Mouse (Mus musculus): Measurements from ENCODE around the gene Rbbp4. TPM values are rescaled to one million over a fixed set of nuclear protein-coding genes. Genes with fewer than 3 reads are reported as not detected.

The Rbbp4 gene
- 522 and 529 TPM in 2 replicates for polyA plus RNA-seq (2016; fragmentation: Nextera tagmentation; extraction: Ambion mirVana)

DNA sequence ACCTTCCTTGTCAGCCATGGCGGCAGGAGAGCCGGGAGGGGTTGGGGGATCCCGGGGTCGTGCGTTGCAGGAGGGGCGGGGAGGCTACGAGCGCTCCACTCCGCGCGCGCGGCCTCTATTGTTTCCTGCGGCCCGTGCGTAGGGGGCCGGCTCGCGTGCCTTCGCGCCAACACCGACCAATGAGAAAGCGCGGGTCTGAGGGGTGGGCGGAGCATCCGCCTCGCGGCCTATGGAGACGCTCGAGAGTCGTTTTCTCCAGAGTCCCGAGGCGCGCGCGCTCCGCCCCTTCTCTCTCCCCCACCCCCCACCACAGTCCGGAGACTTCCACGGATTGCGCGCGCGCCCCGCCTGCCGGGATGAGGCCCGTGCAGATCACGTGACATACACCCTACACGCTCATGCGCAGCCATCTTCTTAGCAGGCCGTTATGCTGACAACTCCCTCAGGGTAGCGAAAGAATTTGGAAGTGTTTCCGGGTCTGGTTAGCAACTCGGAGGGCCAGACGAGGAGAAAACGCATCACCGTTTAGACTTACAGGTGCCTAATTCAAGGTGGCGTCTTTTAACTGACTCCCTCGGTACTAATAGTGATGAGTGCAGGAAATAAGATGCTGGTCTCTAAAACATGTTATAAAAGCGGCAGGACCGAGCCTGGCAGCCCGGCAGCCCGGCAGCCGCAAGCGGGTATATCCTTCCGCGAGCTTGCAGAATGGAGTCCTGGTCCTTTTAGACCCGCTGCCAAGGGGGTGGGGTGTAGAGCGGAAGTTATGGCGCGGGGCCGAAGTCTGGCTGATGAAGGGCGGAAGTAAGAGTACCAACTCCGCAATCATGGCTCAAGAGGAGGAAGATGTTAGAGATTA lies at the start of gene Rbbp4, which contains the start of gene Zbtb8os:
Gene Rbbp4 (minus strand): TSS at position 155 of the 859 bp plus-strand sequence.
Gene Zbtb8os (plus strand): TSS at position 480 of the 859 bp plus-strand sequence.
- under 1% methylated on average over 72 of the region's 73 CpGs for WGBS
- no peaks in the 10 kb centered on the region for H3K9me3 ChIP-seq (replicated peaks)
- peak within 1 kb of the TSS; percentile 99 for H3K27ac ChIP-seq (replicated peaks)
- DNase-seq (ENCODE audit: low spot score) = peak; percentile 99
- peak within 1 kb of the TSS; percentile 97 for H3K4me3 ChIP-seq
- H3K4me1 ChIP-seq = peaks cover 51% of the 10 kb centered on the region
- H3K27me3 ChIP-seq (ENCODE audit: low read depth, poor library complexity, severe bottlenecking) = no peaks in the 10 kb centered on the region
- peaks cover 36% of the 10 kb centered on the region for H3K36me3 ChIP-seq

DNA sequence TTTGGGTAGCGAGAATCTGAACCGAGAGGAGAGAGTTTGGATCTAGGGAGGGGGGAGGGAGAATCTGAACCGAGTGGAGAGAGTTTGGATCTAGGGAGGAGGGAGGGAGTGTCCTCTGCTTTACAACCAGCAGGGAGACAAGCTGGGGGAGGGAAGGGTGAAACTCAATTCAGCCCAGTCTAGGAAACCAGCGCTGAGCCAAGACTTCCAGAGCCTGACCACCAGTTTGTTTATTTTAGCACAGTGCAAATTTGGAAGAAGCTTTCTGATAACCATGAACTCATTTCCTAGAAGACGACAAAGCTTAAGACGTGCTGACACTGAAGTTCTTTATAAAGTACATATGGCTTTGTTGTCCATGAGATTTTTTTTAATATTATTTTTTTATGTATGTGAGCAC lies 49.3 kb upstream of the Rbbp4 start:
- Histone ChIP-seq H3K4me3 (no peak overlapping the region), H3K27me3 (ENCODE audit: low read depth, poor library complexity, severe bottlenecking) (peaks cover 7% of the 10 kb centered on the region), H3K4me1 (peaks cover 11% of the 10 kb centered on the region), H3K27ac (replicated peaks) (no peak overlapping the region), H3K9me3 (replicated peaks) (no peaks in the 10 kb centered on the region), H3K36me3 (no peaks in the 10 kb centered on the region)
- 47% methylated on average over 6 of the region's 6 CpGs for WGBS
- no peak for DNase-seq (ENCODE audit: low spot score)

DNA sequence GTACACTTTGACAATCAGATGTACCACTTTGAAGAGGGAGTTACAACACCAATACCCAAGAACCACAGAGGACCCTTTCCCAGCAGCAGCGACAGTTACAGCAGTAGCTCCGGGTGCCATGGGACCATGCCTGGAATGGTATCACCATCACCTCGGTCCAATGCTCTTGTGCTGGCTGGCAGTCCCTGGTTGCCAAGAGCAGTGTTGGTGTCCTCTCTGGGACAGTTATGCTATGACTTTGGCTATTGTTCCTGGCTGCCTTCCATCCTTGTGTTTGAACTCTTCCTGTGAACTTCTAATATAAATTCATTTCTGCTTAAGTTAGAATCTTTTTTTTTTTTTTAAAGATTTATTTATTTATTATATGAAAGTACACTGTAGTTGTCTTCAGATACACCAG lies 48.4 kb upstream of the Rbbp4 start:
- Histone ChIP-seq H3K4me1 (peaks cover 7% of the 10 kb centered on the region), H3K4me3 (no peak overlapping the region), H3K9me3 (replicated peaks) (no peaks in the 10 kb centered on the region), H3K27me3 (ENCODE audit: low read depth, poor library complexity, severe bottlenecking) (peaks cover 15% of the 10 kb centered on the region), H3K27ac (replicated peaks) (no peak overlapping the region), H3K36me3 (no peaks in the 10 kb centered on the region)
- WGBS = 94% methylated on average over 3 of the region's 3 CpGs
- DNase-seq (ENCODE audit: low spot score) = no peak

DNA sequence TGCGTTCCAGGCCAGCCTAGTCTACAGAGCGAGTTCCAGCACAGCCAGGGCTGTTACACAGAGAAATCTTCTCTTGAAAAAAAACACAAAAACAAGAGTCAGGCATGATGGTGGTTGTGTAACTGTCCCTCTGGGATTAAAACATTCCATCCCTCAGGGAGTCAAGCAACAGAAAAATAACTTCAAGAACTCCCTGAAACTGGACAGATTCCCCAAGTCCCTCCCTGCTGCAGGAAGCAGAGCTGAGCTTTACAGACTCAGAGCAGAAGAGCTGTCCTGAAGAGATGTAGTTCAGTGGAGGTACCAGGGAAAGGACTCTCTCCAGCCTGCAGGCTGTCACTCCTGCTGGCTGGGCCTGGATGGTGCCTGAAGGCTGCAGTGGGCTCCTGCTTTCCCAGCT lies 47.3 kb upstream of the Rbbp4 start:
- Histone ChIP-seq H3K36me3 (no peaks in the 10 kb centered on the region), H3K4me1 (peaks cover 7% of the 10 kb centered on the region), H3K9me3 (replicated peaks) (no peaks in the 10 kb centered on the region), H3K27me3 (ENCODE audit: low read depth, poor library complexity, severe bottlenecking) (peaks cover 26% of the 10 kb centered on the region), H3K27ac (replicated peaks) (no peak overlapping the region), H3K4me3 (no peak overlapping the region)
- DNase-seq (ENCODE audit: low spot score) = no peak
- 94% methylated on average over 2 of the region's 2 CpGs for WGBS

DNA sequence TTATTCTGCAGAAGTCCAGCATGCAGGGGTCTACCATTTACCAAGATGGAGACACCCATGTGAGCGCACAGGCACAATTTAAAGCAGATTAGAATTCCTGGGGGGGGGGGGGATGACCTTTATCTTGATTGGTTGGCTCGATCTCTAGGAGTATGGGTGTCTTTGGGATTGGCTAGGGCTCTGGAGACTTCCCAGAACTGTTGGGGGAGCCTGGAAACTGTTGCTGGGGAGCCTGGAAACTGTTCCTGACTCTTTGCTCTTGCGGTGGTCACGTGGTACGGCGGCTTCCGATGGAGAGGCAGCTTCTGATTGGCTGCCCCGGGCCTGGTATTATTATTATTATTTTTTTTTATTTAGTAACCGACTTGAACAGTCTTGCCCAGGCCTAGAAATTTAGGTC lies 46.9 kb upstream of the Rbbp4 start:
- H3K27me3 ChIP-seq (ENCODE audit: low read depth, poor library complexity, severe bottlenecking) = peaks cover 31% of the 10 kb centered on the region
- WGBS = 92% methylated on average over 9 of the region's 9 CpGs
- H3K27ac ChIP-seq (replicated peaks) = no peak overlapping the region
- no peaks in the 10 kb centered on the region for H3K36me3 ChIP-seq
- peaks cover 9% of the 10 kb centered on the region for H3K4me1 ChIP-seq
- no peaks in the 10 kb centered on the region for H3K9me3 ChIP-seq (replicated peaks)
- DNase-seq (ENCODE audit: low spot score) = no peak
- H3K4me3 ChIP-seq = no peak overlapping the region

DNA sequence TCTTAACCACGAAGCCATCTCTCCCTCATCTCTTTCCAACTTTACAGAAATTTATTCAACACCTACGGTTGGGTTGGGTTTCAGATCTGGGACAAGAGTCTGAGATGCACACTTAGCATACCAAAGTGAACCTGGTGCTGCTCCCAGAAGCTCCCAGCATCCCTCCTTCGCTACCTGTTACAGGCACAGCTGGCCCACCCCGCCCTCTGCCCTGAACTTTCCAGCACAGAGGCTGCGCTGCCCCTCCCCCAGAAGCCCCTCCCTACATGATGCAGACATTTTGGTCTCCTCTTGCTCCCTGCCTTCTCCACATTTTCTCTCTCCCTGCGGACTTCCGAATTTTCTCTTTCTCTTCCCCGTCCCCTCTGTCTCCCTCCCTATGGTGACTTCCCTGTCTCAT lies 46.0 kb upstream of the Rbbp4 start:
- Histone ChIP-seq H3K9me3 (replicated peaks) (no peaks in the 10 kb centered on the region), H3K27me3 (ENCODE audit: low read depth, poor library complexity, severe bottlenecking) (peaks cover 40% of the 10 kb centered on the region), H3K4me1 (peaks cover 15% of the 10 kb centered on the region), H3K27ac (replicated peaks) (no peak overlapping the region), H3K4me3 (no peak overlapping the region), H3K36me3 (no peaks in the 10 kb centered on the region)
- WGBS = 75% methylated on average over 8 of the region's 8 CpGs
- DNase-seq (ENCODE audit: low spot score) = no peak

DNA sequence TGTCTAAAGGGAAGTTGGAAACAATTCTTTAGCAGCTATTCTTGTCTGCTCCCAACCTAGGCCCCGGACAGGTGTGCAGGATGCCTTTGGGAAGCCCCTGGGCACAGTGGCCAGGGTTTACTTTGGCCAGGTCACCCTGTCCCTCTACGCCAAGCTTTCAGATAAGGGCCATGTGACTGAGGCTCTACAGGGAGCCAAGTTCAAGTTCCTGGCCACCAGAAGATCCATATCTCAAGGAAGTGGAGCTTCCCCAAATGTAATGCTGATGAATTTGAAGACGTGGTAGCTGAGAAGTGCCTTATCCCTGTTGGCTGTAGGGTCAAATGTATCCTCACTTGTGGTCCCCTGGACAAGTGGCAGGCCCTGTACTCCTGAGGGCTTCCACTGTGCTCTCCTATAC lies 44.6 kb upstream of the Rbbp4 start:
- Histone ChIP-seq H3K36me3 (no peaks in the 10 kb centered on the region), H3K4me1 (peaks cover 22% of the 10 kb centered on the region), H3K27me3 (ENCODE audit: low read depth, poor library complexity, severe bottlenecking) (peaks cover 53% of the 10 kb centered on the region), H3K9me3 (replicated peaks) (no peaks in the 10 kb centered on the region), H3K4me3 (no peak overlapping the region), H3K27ac (replicated peaks) (no peak overlapping the region)
- 82% methylated on average over 3 of the region's 3 CpGs for WGBS
- no peak for DNase-seq (ENCODE audit: low spot score)

DNA sequence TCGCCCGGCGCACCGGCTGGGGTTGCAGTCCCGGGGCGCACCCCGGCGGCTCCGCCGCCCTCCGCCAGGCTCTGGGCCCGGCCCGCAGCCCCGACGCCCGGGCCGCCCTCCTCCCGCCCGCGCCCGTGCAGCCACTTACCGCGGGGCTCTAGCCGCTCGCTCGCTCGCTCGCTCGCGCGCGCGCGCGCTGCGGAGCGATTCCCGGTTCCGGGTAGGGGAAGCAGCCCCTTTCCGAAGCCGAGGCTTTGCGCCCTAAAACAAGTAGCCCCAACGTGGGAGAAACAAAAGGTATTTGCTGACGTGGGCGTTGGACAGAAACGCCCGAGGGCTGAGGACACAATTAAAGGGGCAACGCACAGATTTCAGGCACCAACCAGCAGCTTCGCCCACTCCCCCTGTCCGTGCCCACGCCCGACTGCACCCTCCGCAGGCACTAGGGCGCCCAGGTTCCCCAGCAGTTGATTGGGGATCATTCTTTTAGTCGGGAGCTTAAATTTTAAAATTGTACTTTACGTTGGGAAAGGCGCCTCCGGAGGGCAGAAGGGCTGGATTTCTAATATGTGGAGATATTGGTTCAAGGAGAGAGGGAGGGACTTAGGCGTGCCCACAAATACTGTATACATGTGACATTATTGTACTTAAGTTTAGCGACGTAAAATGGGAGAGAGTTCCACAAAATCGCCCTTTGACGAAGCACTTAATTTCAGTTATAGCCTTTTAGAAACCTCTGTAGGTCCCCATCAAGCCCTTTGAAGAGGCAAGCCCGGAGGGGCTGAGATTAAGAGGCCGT lies 42.6 kb upstream of the Rbbp4 start, which contains the start of gene Zbtb8a:
Gene Zbtb8a (minus strand): TSS at position 516 of the 790 bp plus-strand sequence.
- H3K27me3 ChIP-seq (ENCODE audit: low read depth, poor library complexity, severe bottlenecking) = peaks cover 60% of the 10 kb centered on the region
- H3K4me3 ChIP-seq = peak within 1 kb of the TSS; percentile 72
- H3K27ac ChIP-seq (replicated peaks) = peak within 1 kb of the TSS; percentile 89
- H3K36me3 ChIP-seq = no peaks in the 10 kb centered on the region
- DNase-seq (ENCODE audit: low spot score) = peak; percentile 76
- peaks cover 29% of the 10 kb centered on the region for H3K4me1 ChIP-seq
- no peaks in the 10 kb centered on the region for H3K9me3 ChIP-seq (replicated peaks)
- whole genome bisulfite sequencing = 2% methylated on average over 65 of the region's 65 CpGs

DNA sequence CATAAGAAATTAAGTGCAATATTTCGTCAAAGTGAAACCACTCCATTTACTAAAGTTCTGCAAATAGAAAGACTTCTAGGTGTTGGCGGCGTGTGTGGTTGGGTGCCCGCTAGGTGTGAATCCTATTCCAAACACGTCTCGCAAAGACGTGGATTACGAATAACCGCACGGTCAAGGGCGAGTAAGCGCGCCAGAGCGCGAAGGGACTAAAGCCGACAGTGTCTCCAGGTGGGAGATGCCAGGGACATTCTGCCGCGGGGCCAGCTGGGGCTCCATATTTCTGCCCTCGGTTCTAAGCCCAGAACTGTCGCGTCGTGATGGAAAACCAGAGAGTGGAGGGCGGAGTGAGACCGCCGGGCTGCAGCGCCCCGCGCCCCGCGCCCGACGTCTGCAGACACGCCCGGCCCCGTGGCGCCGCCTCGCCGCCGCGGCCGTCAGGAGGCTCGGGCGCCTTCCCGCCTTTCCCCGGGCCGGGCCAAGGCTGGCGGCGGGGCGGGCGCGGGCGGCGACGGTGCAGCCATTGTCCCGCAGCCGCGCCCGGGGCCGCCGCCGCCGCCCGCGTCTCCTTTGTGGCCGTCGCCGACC lies 41.9 kb upstream of the Rbbp4 start:
- no peaks in the 10 kb centered on the region for H3K9me3 ChIP-seq (replicated peaks)
- peaks cover 60% of the 10 kb centered on the region for H3K27me3 ChIP-seq (ENCODE audit: low read depth, poor library complexity, severe bottlenecking)
- peak overlapping the region; percentile 72 for H3K4me3 ChIP-seq
- WGBS = under 1% methylated on average over 67 of the region's 68 CpGs
- DNase-seq (ENCODE audit: low spot score) = peak; percentile 64
- H3K4me1 ChIP-seq = peaks cover 29% of the 10 kb centered on the region
- no peaks in the 10 kb centered on the region for H3K36me3 ChIP-seq
- peak overlapping the region; percentile 89 for H3K27ac ChIP-seq (replicated peaks)

DNA sequence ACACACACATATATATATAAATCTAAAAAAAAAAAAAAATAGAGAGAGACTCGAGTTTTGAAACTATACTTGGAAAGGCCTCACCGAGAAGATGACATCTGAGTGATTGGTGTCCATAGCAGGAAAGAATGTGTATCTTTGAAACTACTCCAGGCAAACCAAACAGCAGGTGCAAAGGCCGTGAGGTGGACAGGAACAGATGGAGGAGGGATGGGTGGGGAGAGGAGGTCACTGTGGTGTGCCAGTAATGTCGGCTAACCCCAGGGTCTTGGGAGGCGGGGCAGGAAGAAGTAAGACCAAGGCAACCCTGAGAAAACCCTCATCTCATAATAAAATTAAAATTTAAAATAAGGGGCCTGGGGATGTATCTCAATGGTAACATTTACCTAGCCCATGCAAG lies 40.7 kb upstream of the Rbbp4 start:
- H3K27ac ChIP-seq (replicated peaks) = no peak overlapping the region
- DNase-seq (ENCODE audit: low spot score) = no peak
- H3K36me3 ChIP-seq = no peaks in the 10 kb centered on the region
- H3K9me3 ChIP-seq (replicated peaks) = no peaks in the 10 kb centered on the region
- H3K4me1 ChIP-seq = peaks cover 29% of the 10 kb centered on the region
- peaks cover 60% of the 10 kb centered on the region for H3K27me3 ChIP-seq (ENCODE audit: low read depth, poor library complexity, severe bottlenecking)
- no peak overlapping the region for H3K4me3 ChIP-seq
- 67% methylated on average over 5 of the region's 5 CpGs for WGBS

DNA sequence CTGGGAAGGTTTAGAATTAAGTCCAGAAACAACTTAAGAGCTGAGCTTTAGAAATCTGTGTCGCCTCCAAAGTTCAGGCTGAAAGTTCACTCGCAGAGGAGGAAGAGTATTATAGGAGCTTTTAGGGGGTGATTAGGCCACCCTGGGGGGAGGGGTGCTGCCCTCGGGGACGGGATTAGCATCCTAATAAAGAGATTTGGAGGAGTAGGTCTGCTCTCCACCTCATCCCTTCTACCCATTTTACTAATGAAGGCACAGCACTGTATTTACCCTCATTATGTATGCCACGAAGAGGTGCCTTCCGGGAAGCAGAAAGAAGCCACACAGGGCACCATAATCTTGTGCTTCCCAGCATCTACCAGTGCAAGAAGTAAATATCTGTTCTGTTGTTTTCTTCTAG lies 39.8 kb upstream of the Rbbp4 start:
- Histone ChIP-seq H3K27ac (replicated peaks) (no peak overlapping the region), H3K36me3 (no peaks in the 10 kb centered on the region), H3K27me3 (ENCODE audit: low read depth, poor library complexity, severe bottlenecking) (peaks cover 60% of the 10 kb centered on the region), H3K4me1 (peaks cover 29% of the 10 kb centered on the region), H3K9me3 (replicated peaks) (no peaks in the 10 kb centered on the region), H3K4me3 (peak overlapping the region; percentile 20)
- DNase-seq (ENCODE audit: low spot score) = peak; percentile 19
- 9% methylated on average over 6 of the region's 6 CpGs for WGBS

DNA sequence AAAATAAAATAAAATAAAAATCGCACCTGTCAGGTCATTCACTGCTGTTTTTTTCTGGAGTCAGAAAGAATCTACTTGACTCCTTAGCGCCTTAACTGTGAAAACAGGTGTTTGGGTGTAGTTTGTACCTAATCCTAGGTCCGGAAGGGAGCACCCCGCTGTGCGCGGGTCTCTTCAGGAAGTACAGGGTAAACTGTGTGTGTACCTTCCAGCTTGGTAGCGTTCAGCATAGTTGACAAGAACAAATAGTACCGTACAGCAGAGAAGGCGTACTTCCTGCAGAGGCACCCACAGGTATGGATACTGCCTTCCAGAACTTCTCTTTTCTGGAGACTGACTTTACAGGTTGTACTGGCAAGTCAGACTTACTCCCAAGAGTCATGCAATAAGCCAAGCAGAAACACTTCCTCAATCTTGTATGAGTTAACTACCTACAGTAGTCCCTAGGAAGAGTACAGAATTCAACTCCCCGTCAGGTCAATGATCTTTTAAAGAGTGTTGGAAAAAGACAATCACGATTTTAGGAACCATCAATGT lies 39.1 kb upstream of the Rbbp4 start:
- 35% methylated on average over 11 of the region's 11 CpGs for WGBS
- peaks cover 52% of the 10 kb centered on the region for H3K27me3 ChIP-seq (ENCODE audit: low read depth, poor library complexity, severe bottlenecking)
- no peaks in the 10 kb centered on the region for H3K36me3 ChIP-seq
- H3K9me3 ChIP-seq (replicated peaks) = no peaks in the 10 kb centered on the region
- no peak overlapping the region for H3K27ac ChIP-seq (replicated peaks)
- no peak overlapping the region for H3K4me3 ChIP-seq
- no peak for DNase-seq (ENCODE audit: low spot score)
- H3K4me1 ChIP-seq = peaks cover 29% of the 10 kb centered on the region

Data from midbrain, embryonic 10.5 days (tissue).